Mouse (Mus musculus): ENCODE data around the gene 1110002E22Rik.

Gene 1110002E22Rik

GRCm38 (mm10) chr3:138064732-138065645 lies at the start of gene 1110002E22Rik:
1110002E22Rik (plus strand) TSS chr3:138065052.
- no peak for DNase-seq (ENCODE audit: low spot score)

DNA sequence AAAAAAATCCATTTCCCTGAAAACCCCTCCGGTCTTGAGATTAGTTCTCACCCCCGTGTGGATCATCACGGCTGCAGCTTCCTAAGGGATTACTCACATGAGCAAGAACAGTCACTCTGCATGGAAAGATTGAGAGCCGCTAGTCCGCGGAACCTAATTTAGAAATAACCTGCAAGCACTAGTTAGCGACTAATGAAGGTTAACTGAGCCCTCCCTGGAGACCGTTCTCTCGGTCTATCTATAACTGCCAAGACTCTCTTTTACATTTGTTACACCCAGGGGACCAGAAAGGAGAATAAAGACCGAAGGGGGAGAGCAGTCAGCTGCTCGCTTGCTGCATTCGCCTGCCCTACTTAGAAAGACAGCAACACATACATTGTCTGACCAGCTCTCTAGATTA lies 48.0 kb upstream of the 1110002E22Rik start:
- DNase-seq (ENCODE audit: low spot score), result no peak

GRCm38 (mm10) chr3:138022003-138022402 lies 42.8 kb upstream of the 1110002E22Rik start:
- no peak for DNase-seq (ENCODE audit: low spot score)

GRCm38 (mm10) chr3:138022651-138023050 lies 42.2 kb upstream of the 1110002E22Rik start:
- DNase-seq (ENCODE audit: low spot score), result no peak

DNA sequence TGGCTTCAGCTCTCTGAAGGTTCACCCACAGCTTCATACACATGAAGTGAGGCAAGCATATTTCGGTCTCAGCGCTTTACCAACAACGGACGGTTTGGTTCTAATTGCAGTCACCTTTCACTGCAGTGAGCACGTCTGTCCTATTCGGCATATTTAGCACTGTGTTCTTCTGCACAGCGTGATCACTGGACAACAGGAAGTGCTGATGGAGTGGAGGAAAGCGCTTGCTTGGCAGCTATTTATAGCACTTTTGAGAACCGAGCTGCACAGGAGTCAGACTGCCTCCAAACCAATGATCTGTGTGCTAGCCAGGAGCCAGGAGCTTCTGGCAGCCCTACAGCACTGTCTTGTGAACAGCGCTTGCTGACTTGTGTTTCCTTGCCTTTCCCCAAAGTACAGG lies 38.6 kb upstream of the 1110002E22Rik start:
- DNase-seq (ENCODE audit: low spot score), result no peak

DNA sequence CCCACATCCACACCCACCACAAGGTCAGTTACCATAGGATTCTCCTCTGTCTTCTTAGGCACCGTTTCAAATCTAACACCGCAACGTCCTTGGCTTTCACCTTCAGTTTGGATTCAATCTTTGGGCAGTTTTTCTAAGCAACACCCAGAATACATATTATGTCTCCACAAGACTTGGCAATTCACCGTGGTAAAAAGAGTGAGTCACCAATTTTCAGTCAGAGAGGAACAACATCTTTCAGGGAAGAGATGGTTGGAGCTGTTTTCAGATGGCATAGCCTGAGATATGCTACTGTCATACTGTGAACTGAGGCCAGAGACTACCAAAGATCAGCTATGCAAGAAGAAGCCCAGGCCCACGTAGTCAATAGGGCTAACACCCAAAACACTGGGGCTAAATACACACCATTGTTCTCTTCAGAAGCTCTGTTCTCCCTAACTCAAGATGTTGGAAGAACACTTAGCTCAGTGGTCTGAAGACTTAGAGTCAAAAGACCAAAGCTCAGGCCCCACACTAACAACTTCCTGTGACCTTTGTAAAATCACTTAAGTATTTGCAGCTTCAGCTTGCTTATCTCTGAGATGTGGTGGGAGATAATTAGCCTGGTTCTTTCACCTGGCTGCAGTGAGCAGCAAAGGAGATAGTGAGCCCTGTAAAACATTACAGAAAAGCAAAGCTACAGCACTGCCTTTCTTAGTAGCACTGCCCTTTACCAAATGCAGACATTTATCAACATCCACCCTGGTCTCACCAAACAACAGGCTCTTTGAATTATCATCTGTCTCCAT lies 37.1 kb upstream of the 1110002E22Rik start:
- no peak for DNase-seq (ENCODE audit: low spot score)

DNA sequence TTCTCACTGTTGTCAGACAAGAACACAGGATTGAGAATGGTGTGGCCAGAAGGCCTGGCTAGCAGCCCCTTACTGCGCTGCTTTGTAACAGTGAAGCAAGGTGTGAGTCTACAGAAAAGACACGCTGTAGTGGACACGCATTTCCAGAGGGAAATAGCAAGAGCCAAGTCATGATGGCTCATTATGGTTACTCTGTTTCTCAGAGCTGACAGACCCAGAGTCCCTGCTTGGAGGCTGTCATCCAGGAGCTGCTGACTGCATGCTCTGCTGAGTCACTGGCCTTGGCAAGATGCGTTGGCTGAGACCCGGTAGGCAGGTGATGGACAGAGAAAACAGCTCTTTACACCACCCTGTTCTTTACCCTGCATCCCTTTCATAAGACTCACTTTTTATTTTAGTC lies 35.5 kb upstream of the 1110002E22Rik start:
- no peak for DNase-seq (ENCODE audit: low spot score)

DNA sequence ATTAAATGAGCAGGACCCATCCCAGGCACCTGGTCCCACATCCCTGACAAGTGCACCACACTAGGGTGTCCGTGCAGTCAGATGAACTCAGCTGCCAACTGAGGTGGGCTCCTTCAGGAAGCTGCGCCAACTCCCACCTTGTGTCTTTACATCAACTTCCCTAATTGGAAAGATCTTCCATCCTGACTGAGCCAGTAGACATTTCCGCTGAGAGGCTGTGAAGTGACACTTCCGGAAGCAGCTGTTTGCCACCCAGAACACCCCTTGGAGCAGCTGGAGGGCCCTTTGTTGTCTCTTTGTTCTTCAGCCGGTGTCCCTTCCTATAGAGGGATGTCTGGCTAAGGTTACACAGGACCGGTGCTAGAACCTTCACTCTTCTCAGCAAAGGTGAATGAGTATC lies 34.3 kb upstream of the 1110002E22Rik start:
- no peak for DNase-seq (ENCODE audit: low spot score)

- no peak for DNase-seq (ENCODE audit: low spot score)
These were observed 30.9 kb upstream of the 1110002E22Rik start for GRCm38 (mm10) chr3:138033986-138034385.

GRCm38 (mm10) chr3:138040938-138041337 lies 23.9 kb upstream of the 1110002E22Rik start:
- DNase-seq (ENCODE audit: low spot score), result no peak

DNA sequence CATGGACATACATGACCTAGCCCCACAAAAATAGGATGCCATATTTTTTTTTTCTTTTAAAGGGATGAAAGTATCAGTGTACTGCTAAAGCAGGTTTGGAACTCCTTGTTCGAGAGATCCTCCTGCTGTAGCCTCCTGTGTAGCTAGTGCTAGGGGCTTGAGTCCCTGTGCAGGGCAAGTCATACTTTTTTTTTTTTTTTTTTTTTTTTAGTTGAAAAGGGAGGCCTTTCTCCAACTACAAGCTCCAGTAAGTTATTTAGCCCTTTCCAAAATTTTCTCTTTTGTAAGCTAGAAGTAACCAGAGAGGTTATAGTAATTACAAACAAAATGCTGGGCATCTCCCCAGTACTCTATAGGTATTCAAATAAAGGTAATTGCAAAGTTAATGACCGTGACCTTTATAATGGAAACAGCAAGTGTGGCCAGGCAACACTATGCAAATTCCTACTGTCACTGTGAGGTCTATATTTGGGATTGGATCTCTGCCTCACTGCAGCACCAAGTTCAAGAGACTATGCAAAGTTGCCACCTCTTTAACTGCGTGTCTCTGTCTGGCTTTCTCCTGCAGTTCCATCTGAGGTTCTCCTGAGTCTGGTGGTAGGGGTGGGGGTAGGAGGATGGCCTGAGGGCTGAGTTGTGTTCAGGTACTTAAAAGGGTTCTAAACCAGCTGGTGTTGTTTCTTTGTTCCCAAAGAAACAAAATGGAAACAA lies 23.1 kb upstream of the 1110002E22Rik start:
- no peak for DNase-seq (ENCODE audit: low spot score)

DNA sequence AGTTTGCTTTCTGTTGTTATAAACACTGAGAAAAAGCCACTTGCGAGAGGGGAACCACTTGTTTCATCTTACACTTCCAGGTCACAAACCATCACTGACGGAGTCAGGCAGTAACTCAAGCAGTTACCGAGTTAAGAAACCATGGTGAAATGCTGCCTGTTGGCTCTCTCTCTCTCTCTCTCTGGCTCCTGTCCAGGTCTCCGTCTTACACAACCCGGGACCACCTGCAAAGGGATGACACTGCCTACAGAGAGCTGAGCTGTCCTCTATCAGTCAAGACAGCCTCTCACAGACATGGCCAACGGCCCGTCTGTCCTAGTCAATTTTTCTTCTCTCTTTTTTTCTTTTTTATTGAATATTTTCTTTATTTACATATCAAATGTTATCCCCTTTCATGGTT lies 21.5 kb upstream of the 1110002E22Rik start:
- DNase-seq (ENCODE audit: low spot score), result no peak

DNA sequence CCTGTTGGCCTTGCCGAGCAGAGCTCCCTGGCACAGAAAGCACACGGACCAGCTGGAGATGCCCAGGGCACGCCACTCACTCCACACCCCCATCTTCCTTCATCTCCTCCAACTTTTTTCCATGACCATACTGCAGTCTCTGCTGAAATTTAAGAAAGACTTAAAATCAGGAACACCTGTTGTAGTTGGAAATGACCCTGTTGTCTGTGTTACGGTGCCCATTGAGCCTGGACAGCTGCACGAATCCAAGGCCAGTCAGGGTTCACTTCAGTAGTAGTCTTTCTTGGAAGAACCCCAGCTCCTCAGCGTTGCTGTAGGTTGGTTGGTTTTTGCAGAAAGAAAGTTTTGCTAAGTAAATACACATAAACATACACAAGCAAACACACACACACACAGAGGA lies 15.3 kb upstream of the 1110002E22Rik start:
- no peak for DNase-seq (ENCODE audit: low spot score)

DNA sequence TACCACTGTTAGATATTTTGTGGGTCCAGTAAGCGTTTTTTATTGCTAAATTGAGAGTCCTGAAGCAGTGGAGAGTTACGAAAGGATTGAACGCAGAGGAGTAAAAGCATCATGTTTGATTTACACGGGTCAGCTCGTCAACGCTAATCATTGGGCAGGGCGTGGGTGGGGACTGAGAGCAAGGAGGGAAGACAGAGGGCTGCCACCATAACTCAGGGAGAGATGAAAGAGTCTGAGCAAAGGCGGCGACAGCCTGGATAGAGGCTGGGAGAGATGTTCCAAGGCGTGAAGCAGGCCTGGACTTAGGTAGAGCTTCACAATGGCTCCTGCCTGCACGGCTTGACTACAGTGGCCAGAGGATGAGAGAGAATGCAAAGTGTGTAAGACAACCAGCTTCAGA lies 14.1 kb upstream of the 1110002E22Rik start:
- DNase-seq (ENCODE audit: low spot score), result no peak

DNA sequence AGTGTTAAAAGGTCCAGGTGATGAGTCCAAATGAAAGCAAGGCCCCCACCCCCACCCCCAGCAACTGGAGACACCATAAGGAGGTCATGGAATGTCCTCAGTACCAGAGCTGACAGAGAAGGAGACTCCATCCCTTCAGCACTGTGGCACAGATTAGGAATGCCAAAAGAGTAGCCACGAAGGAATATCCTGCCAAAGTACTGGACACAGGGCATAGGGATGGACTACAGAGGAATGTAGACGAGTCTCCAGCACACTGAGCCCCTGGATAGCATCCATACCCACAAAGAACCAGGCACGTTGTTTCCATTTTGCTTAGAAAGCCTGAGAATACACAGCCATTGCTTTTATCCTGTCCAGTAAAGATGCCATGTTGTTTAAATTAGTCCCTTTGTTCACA lies 13.4 kb upstream of the 1110002E22Rik start:
- DNase-seq (ENCODE audit: low spot score), result no peak

- no peak for DNase-seq (ENCODE audit: low spot score)
These were observed 10.9 kb upstream of the 1110002E22Rik start for GRCm38 (mm10) chr3:138053969-138054368.

- DNase-seq (ENCODE audit: low spot score), result no peak
These were observed 7.9 kb upstream of the 1110002E22Rik start for GRCm38 (mm10) chr3:138056976-138057375.

DNA sequence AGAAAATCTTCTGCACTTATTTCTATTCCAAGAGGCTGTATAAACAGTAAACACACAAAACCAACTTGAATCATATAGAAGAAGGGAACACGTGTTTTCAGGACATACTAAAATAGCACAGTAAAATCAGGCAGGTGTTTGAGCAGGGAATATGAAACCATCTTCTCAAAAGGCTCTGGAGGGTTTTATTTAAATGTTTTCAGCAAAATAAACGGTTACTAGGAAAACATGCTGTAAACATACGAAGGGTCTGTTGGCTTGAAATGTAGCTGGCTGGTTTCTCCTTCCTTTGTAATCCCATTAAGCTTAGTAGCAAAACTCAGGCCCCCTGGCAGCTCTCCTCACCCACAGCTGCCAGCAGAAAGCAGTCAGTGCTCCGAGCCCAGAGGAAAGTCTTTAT lies 6.6 kb upstream of the 1110002E22Rik start:
- DNase-seq (ENCODE audit: low spot score), result no peak

DNA sequence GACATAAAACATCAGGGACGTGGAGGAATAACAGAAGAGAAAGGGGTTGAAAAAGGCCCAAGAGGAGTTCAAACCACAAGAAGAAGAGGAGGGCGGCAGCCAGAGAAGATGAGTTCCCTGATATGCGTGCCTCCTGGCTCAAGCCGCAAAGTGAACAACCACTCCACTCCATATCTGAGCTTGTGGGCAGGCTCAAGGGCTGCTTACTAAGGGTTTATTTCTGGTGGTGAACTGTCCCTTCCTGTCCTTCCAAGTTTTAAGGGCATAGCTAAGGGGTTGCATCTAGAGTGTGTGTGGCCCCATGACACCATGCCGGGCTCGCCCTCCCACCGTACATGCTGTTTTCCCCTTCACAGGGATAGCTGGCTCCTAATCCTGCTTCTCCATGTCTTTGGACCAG lies 4.4 kb upstream of the 1110002E22Rik start:
- no peak for DNase-seq (ENCODE audit: low spot score)

GRCm38 (mm10) chr3:138061205-138061911 lies 3.5 kb upstream of the 1110002E22Rik start:
- no peak for DNase-seq (ENCODE audit: low spot score)

GRCm38 (mm10) chr3:138062673-138063072 lies 2.2 kb upstream of the 1110002E22Rik start:
- no peak for DNase-seq (ENCODE audit: low spot score)

All from T-cell, adult 2 months (primary cell).